ENCODE assay signal across 8 mouse cellular contexts in the genomic region with DNA sequence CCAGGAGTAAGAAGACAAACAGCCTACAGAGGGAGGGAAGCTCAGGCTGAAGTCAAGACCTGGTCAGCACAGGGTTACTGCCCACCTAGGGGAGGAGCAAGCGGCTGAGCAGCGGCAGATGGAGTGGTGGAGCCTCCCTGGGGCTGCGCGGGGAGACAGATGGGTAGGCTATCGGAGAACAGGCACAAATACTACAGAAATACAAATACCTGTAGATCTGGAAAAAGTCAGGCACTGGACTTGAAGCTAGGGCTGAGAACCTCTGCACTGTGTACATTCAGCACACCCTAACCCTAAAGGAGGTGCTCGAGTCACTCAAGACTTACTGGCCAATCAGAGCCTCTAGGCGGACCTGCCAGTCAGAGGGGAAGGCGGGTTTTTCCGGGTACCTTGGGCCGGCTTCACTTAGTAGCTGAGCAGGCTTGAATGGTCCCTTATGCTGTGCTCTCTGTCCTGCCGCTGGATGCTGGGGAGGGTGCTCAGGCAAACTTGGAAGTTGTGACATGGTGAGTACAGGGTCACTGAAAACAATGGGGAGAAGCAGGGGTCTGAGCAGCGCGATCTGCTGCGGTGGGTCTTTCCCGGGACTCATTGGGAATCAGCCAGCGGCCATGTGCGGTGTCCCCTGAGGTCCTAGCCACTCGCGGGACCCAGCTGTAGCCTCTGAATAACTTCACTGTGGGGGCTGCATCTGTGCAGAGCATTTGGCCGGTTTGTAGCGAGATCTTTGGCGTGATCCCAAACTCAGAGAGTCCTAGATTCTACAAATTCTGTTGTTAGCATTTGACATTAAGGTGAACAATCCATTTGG. TPM values are rescaled to one million over a fixed set of nuclear protein-coding genes. Genes with fewer than 3 reads are reported as not detected.
DNase-seq lines count a peak whose midpoint lies in the region; ATAC-seq and TF ChIP-seq lines count a peak whose summit lies in the region.
"Not testable (repeated sequence)": the region's sequence is repeated elsewhere in the genome, so short reads cannot be mapped to it uniquely, and the experiment has no call there.

A gene (plus strand): TSS at position 140 of the 811 bp plus-strand sequence.

- H3K9ac ChIP-seq in CH12.LX (ENCODE audit: insufficient read depth, low read depth): peak within 1 kb of the TSS; percentile 78
- H3K9ac ChIP-seq in forebrain, embryonic 11.5 days (ENCODE audit: low read length): peak within 1 kb of the TSS; percentile 57
- H3K9ac ChIP-seq in heart, embryonic 16.5 days (ENCODE audit: low read length): peak within 1 kb of the TSS; percentile 71
- peak within 1 kb of the TSS; percentile 55 for H3K9ac ChIP-seq in liver, embryonic 15.5 days
- peak within 1 kb of the TSS; percentile 51; the same call in 1 of the 2 replicates for H3K9ac ChIP-seq in neural tube, embryonic 12.5 days

- H3K27ac ChIP-seq in CH12.LX (ENCODE audit: insufficient read depth, low read depth); forebrain, embryonic 11.5 days (ENCODE audit: low read depth, low read length); heart, embryonic 16.5 days (ENCODE audit: low read length); liver, embryonic 15.5 days (replicated peaks); neural tube, embryonic 12.5 days: not testable (repeated sequence)

- WGBS in forebrain, embryonic 11.5 days: under 1% methylated on average over 22 of the region's 22 CpGs
- WGBS in heart, embryonic 16.5 days: under 1% methylated on average over 22 of the region's 22 CpGs
- under 1% methylated on average over 22 of the region's 22 CpGs for WGBS in liver, embryonic 15.5 days (ENCODE audit: insufficient replicate concordance)
- 0% methylated on average over 22 of the region's 22 CpGs for WGBS in neural tube, embryonic 12.5 days

- H3K9me3 ChIP-seq in CH12.LX (replicated peaks; ENCODE audit: low read length); forebrain, embryonic 11.5 days (ENCODE audit: control insufficient read depth, low read length); heart, embryonic 16.5 days (replicated peaks; ENCODE audit: control insufficient read depth, low read length); liver, embryonic 15.5 days (replicated peaks); neural tube, embryonic 12.5 days: not testable (repeated sequence)

- H3K4me2 ChIP-seq in CH12.LX (ENCODE audit: insufficient read depth, low read depth, poor library complexity, severe bottlenecking): peak within 1 kb of the TSS; percentile 72
- peak within 1 kb of the TSS; percentile 52 for H3K4me2 ChIP-seq in forebrain, embryonic 11.5 days (ENCODE audit: low read depth, low read length, severe bottlenecking)
- H3K4me2 ChIP-seq in heart, embryonic 16.5 days (ENCODE audit: low read depth, low read length): peak within 1 kb of the TSS; percentile 46
- peak within 1 kb of the TSS; percentile 72 for H3K4me2 ChIP-seq in liver, embryonic 15.5 days
- H3K4me2 ChIP-seq in neural tube, embryonic 12.5 days (replicated peaks): peak within 1 kb of the TSS; percentile 59

- dilution Hi-C loops in CH12.LX (cut with MboI; ENCODE audit: extremely low pct_ligation_motif_present, extremely low pct_unique_long_range_greater_than_20kb, low sequenced_read_pairs): not testable (repeated sequence)

- ATAC-seq in forebrain, embryonic 11.5 days (replicated peaks; ENCODE audit: low FRiP score): peak; percentile 100
- ATAC-seq in heart, embryonic 16.5 days (replicated peaks; ENCODE audit: extremely low read depth, insufficient read depth, low FRiP score): peak; percentile 100
- ATAC-seq in liver, embryonic 15.5 days (ENCODE audit: insufficient read depth): peak; percentile 100
- ATAC-seq in neural tube, embryonic 12.5 days (ENCODE audit: low FRiP score, low read depth): peak; percentile 98

- H3K27me3 ChIP-seq in CH12.LX (replicated peaks); forebrain, embryonic 11.5 days (ENCODE audit: control insufficient read depth, insufficient read depth, low read length); heart, embryonic 16.5 days (ENCODE audit: control insufficient read depth, insufficient read depth, low read length); liver, embryonic 15.5 days; neural tube, embryonic 12.5 days (replicated peaks): not testable (repeated sequence)

- DNase-seq in CH12.LX (ENCODE audit: extremely low read depth): peak; percentile 80
- peak; percentile 75 for DNase-seq in c-Kit-positive CD71-positive TER-119-negative erythroid progenitor cells, embryonic 14.5 days (ENCODE audit: low read depth)
- DNase-seq in forebrain, embryonic 11.5 days (ENCODE audit: low spot score): peak; percentile 85
- peak; percentile 93 to 96 for DNase-seq in kidney, postnatal 36 days
- peak; percentile 75 for DNase-seq in telencephalon, adult 2 months (ENCODE audit: low read depth, low spot score)

- H3K36me3 ChIP-seq in CH12.LX (replicated peaks in 1 of 2; ENCODE audit: control insufficient read depth in 1 of 2, insufficient read depth in 1 of 2, low read length in 1 of 2); forebrain, embryonic 11.5 days (ENCODE audit: control insufficient read depth, insufficient read depth, low read length); heart, embryonic 16.5 days (ENCODE audit: control insufficient read depth, insufficient read depth); liver, embryonic 15.5 days (replicated peaks); neural tube, embryonic 12.5 days: not testable (repeated sequence)

- peak; percentile 56; the same call in 1 of the 2 replicates for TF ChIP-seq POLR2A in CH12.LX (IDR thresholded peaks at IDR 0.05; ENCODE audit: low read depth, low read length)

- not testable (repeated sequence) for TF ChIP-seq RAD21 in CH12.LX (IDR thresholded peaks at IDR 0.05; ENCODE audit: low read depth, low read length)

- not testable (repeated sequence) for TF ChIP-seq CTCF in CH12.LX (conservative IDR thresholded peaks at IDR 0.05 in 1 of 2, IDR thresholded peaks at IDR 0.05 in 1 of 2; ENCODE audit: low read depth in 2 of 2, low read length in 2 of 2)

- peaks cover 20% of the 10 kb centered on the region for H3K79me2 ChIP-seq in CH12.LX (replicated peaks; ENCODE audit: control insufficient read depth, extremely low read depth, insufficient read depth, poor library complexity, severe bottlenecking)

- H3K4me1 ChIP-seq in CH12.LX (ENCODE audit: control insufficient read depth in 1 of 2, insufficient read depth in 2 of 2): peaks cover 6 to 18% of the 10 kb centered on the region in 2 experiments; a peak in 3 of 4 replicates
- H3K4me1 ChIP-seq in forebrain, embryonic 11.5 days (replicated peaks; ENCODE audit: control insufficient read depth, insufficient read depth, low read length); heart, embryonic 16.5 days (ENCODE audit: control insufficient read depth, insufficient read depth, low read length); neural tube, embryonic 12.5 days: not testable (repeated sequence)
- H3K4me1 ChIP-seq in liver, embryonic 15.5 days (replicated peaks): peaks cover 11% of the 10 kb centered on the region

- in situ Hi-C loops in CH12.LX (cut with MboI; ENCODE audit: low pct_ligation_motif_present, low pct_unique_long_range_greater_than_20kb, low sequenced_read_pairs): not testable (repeated sequence)

- TF ChIP-seq EP300 in CH12.LX (IDR thresholded peaks at IDR 0.05; ENCODE audit: low read length): not testable (repeated sequence)

- peak within 1 kb of the TSS; percentile 52 to 68 (median 62) for H3K4me3 ChIP-seq in CH12.LX (replicated peaks in 1 of 3; ENCODE audit: low read depth in 2 of 3, low read length in 2 of 3, poor library complexity in 1 of 3)
- peak within 1 kb of the TSS; percentile 44 for H3K4me3 ChIP-seq in forebrain, embryonic 11.5 days (ENCODE audit: low read depth, low read length)
- H3K4me3 ChIP-seq in heart, embryonic 16.5 days (ENCODE audit: low read length): peak within 1 kb of the TSS; percentile 68
- H3K4me3 ChIP-seq in liver, embryonic 15.5 days (replicated peaks): peak within 1 kb of the TSS; percentile 67
- peak within 1 kb of the TSS; percentile 50 for H3K4me3 ChIP-seq in neural tube, embryonic 12.5 days

TF ChIP-seq in CH12.LX, 34 proteins besides CTCF, POLR2A, EP300 and RAD21:
- TF ChIP-seq TBP (conservative IDR thresholded peaks at IDR 0.05; ENCODE audit: low read depth, low read length) (0 out of 2 replicates have a peak, but pooled peaks have one; percentile 27), ELF1 (IDR thresholded peaks at IDR 0.05; ENCODE audit: low read depth, low read length) (peak; percentile 74), NRF1 (IDR thresholded peaks at IDR 0.05; ENCODE audit: low read depth, low read length) (0 out of 2 replicates have a peak, but pooled peaks have one; percentile 19), HCFC1 (IDR thresholded peaks at IDR 0.05; ENCODE audit: low read depth, low read length) (peak; percentile 56), CHD2 (IDR thresholded peaks at IDR 0.05; ENCODE audit: low read length) (0 out of 2 replicates have a peak, but pooled peaks have one; percentile 31)

RNA-seq across cellular contexts. Expression of the gene that starts here (rescaled TPM):
- 6.0 and 10.2 TPM in 2 replicates for total RNA-seq in CH12.LX (2012; rRNA removed)
- total RNA-seq in CH12.LX (2014; rRNA removed): 11.9 and 15.2 TPM in 2 replicates
- 6.2 and 19.0 TPM in 2 replicates for polyA plus RNA-seq in CH12.LX (2012; ENCODE audit: insufficient read length, low read depth)
- 0.68 and 1.1 TPM in 2 replicates for polyA plus RNA-seq in forebrain, embryonic 11.5 days (2014; fragmentation: Nextera tagmentation; extraction: Ambion mirVana)
- 0.27 and 0.39 TPM in 2 replicates for polyA plus RNA-seq in heart, embryonic 16.5 days (2015; fragmentation: Nextera tagmentation; extraction: Ambion mirVana)
- polyA plus RNA-seq in liver, embryonic 15.5 days (2015; fragmentation: Nextera tagmentation; extraction: Ambion mirVana): 0.20 and 0.24 TPM in 2 replicates
- polyA plus RNA-seq in neural tube, embryonic 12.5 days (2016; fragmentation: Nextera tagmentation; extraction: Ambion mirVana): 0.48 and 0.49 TPM in 2 replicates

Comparison
In these comparisons a context has a peak if more than half of its experiments do, and no peak if none do; other contexts are left out.
1. Peak in ATAC-seq, H3K4me3 ChIP-seq, H3K9ac ChIP-seq and H3K4me2 ChIP-seq in heart, embryonic 16.5 days; RNA of the gene not detected or under 1 TPM.
2. Peak in ATAC-seq, H3K4me3 ChIP-seq, H3K9ac ChIP-seq and H3K4me2 ChIP-seq in liver, embryonic 15.5 days; RNA of the gene not detected or under 1 TPM.
3. Peak in ATAC-seq, H3K4me3 ChIP-seq, H3K9ac ChIP-seq and H3K4me2 ChIP-seq in neural tube, embryonic 12.5 days; RNA of the gene not detected or under 1 TPM.